Mouse (Mus musculus) c-Kit-negative CD71-positive TER-119-positive erythroid progenitor cells, embryonic 14.5 days (primary cell): ENCODE results near the gene Wap.

ENCODE experiments used
- DNase-seq: peaks from one replicate; pipeline ENCODE4 v3.0.0-alpha.2; 2013; ENCODE audit warnings: low read depth, low spot score

Wap gene

GRCm38 (mm10) chr11:6627731-6628130, 10.7 kb downstream of the Wap start:
- no peak for DNase-seq

GRCm38 (mm10) chr11:6626388-6626772, 12.1 kb downstream of the Wap start:
- no peak for DNase-seq

- peak; percentile 90 for DNase-seq
These were observed 12.7 kb downstream of the Wap start, which contains the start of gene Tbrg4 for GRCm38 (mm10) chr11:6625478-6626387. Gene Tbrg4, minus strand, starts transcription at chr11:6626067.

- DNase-seq, result no peak
These were observed 13.6 kb downstream of the Wap start for GRCm38 (mm10) chr11:6624619-6625382.

- DNase-seq, result no peak
These were observed 14.7 kb downstream of the Wap start for GRCm38 (mm10) chr11:6623704-6624103.

GRCm38 (mm10) chr11:6615250-6616205, 22.9 kb downstream of the Wap start:
- no peak for DNase-seq

GRCm38 (mm10) chr11:6605491-6606399, 32.7 kb downstream of the Wap start, which contains the start of gene Nacad:
Gene Nacad, minus strand, starts transcription at chr11:6606053.
- no peak for DNase-seq

GRCm38 (mm10) chr11:6605021-6605481, 33.4 kb downstream of the Wap start:
- DNase-seq, result no peak

GRCm38 (mm10) chr11:6604604-6604936, 33.9 kb downstream of the Wap start:
- DNase-seq, result no peak

- DNase-seq, result no peak
These were observed 34.4 kb downstream of the Wap start for GRCm38 (mm10) chr11:6603887-6604603.

GRCm38 (mm10) chr11:6603224-6603623, 35.2 kb downstream of the Wap start:
- no peak for DNase-seq

GRCm38 (mm10) chr11:6602662-6603061, 35.8 kb downstream of the Wap start:
- no peak for DNase-seq

GRCm38 (mm10) chr11:6601649-6602480, 36.6 kb downstream of the Wap start:
- DNase-seq, result no peak

- no peak for DNase-seq
These were observed 38.0 kb downstream of the Wap start for GRCm38 (mm10) chr11:6600284-6600944.

- DNase-seq, result no peak
These were observed 38.6 kb downstream of the Wap start for GRCm38 (mm10) chr11:6599831-6600230.

GRCm38 (mm10) chr11:6599011-6599681, 39.3 kb downstream of the Wap start:
- no peak for DNase-seq

GRCm38 (mm10) chr11:6598191-6598889, 40.1 kb downstream of the Wap start:
- no peak for DNase-seq
